In the genomic region with DNA sequence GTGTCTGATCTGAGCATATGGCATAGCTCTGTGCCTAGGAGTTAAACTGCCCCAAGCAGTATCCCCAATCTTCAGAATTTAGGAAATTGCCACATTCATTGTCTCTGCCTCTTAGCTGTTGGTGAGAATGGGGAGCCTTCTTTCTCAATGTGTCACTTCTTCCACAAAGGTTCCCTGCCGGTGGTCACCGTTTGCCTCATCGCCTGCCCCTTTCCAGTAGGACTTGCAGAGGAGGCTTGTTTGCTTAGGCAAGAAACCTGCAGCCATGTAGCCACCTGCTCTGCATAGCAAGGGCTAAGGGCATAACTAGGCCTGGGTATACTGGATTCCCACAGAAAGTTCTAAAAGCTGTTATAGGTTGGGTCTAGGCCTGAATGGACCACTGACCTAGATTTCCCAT, we compare ENCODE assay signal across 22 mouse cellular contexts. TPM values are rescaled to one million over a fixed set of nuclear protein-coding genes. Genes with fewer than 3 reads are reported as not detected.
"Had no signal": no experiment of that assay in that cellular context is flagged by ENCODE, and none has a peak within 500 bp of the region (broad histone marks: within the 10 kb centered on the region; RNA-seq: fewer than 3 reads in every experiment).

No protein-coding gene starts in this region.

- ATAC-seq: intestine, postnatal 0 days; lung, postnatal 0 days; midbrain, embryonic 15.5 days had no signal

- H3K4me2 ChIP-seq: limb, embryonic 13.5 days; liver, embryonic 13.5 days; lung, embryonic 14.5 days; midbrain, embryonic 12.5 days; midbrain, embryonic 15.5 days; neural tube, embryonic 13.5 days; stomach, embryonic 15.5 days had no signal

- H3K36me3 ChIP-seq: limb, embryonic 10.5 days; midbrain, embryonic 12.5 days; stomach, embryonic 15.5 days had no signal

- H3K27ac ChIP-seq: kidney, postnatal 0 days; layer of hippocampus, adult 2 months; limb, embryonic 10.5 days; limb, embryonic 13.5 days; liver, embryonic 13.5 days; macrophage; midbrain, embryonic 12.5 days; midbrain, embryonic 15.5 days; neural tube, embryonic 13.5 days; stomach, embryonic 15.5 days had no signal

- DNase-seq: kidney, adult 2 months; kidney, postnatal 25 days; layer of hippocampus, adult 9-11 months; liver; liver, embryonic 13.5 days; lung, embryonic 14.5 days; right cerebral cortex, postnatal 14 days; right cerebral cortex, postnatal 4 days; thymus, postnatal 36 days had no signal

- H3K9ac ChIP-seq: limb, embryonic 13.5 days; liver, embryonic 13.5 days; lung, embryonic 14.5 days; midbrain, embryonic 12.5 days; midbrain, embryonic 15.5 days; neural tube, embryonic 13.5 days; stomach, embryonic 15.5 days had no signal

- H3K4me1 ChIP-seq: limb, embryonic 10.5 days; limb, embryonic 13.5 days; midbrain, embryonic 12.5 days; midbrain, embryonic 15.5 days; neural tube, embryonic 13.5 days; stomach, embryonic 15.5 days had no signal

- H3K27me3 ChIP-seq: limb, embryonic 13.5 days; liver, embryonic 13.5 days; midbrain, embryonic 12.5 days; midbrain, embryonic 15.5 days; neural tube, embryonic 13.5 days; stomach, embryonic 15.5 days had no signal

- H3K4me3 ChIP-seq: layer of hippocampus, adult 2 months; limb, embryonic 10.5 days; limb, embryonic 13.5 days; liver, embryonic 13.5 days; midbrain, embryonic 12.5 days; midbrain, embryonic 15.5 days; neural tube, embryonic 13.5 days; stomach, embryonic 15.5 days had no signal

- H3K9me3 ChIP-seq: limb, embryonic 10.5 days; limb, embryonic 13.5 days; liver, embryonic 13.5 days; midbrain, embryonic 12.5 days; midbrain, embryonic 15.5 days; neural tube, embryonic 13.5 days; stomach, embryonic 15.5 days had no signal

RNA-seq across cellular contexts. Expression of gene Cst7, which starts 2.2 kb away (rescaled TPM):
- total RNA-seq: left cerebral cortex, adult 18-20 months; left cerebral cortex, postnatal 25 days had no signal
- polyA plus RNA-seq: limb, embryonic 10.5 days; midbrain, embryonic 12.5 days had no signal
